Mouse (Mus musculus): ENCODE measurements around the gene Ctns. TPM values are rescaled to one million over a fixed set of nuclear protein-coding genes. Genes with fewer than 3 reads are reported as not detected.

Ctns gene
- 10 to 100 TPM in 2 of 3 experiments, 1 to 10 TPM in 1; 7.4 to 11.4 (median 11.3) TPM for polyA plus RNA-seq (2017; shearing (Covaris generic))

- peak; percentile 88 for ATAC-seq
Observed at GRCm38 (mm10) chr11:73198603-73199229, at the start of gene Ctns. Gene Ctns, minus strand, starts transcription at chr11:73199042.

- no peak for ATAC-seq
Observed at GRCm38 (mm10) chr11:73242777-73243176, 43.9 kb upstream of the Ctns start.

- no peak for ATAC-seq
Observed at GRCm38 (mm10) chr11:73242199-73242598, 43.4 kb upstream of the Ctns start.

GRCm38 (mm10) chr11:73236731-73237130 is 37.9 kb upstream of the Ctns start:
- ATAC-seq, result no peak

- ATAC-seq, result no peak
Observed at GRCm38 (mm10) chr11:73235990-73236701, 37.3 kb upstream of the Ctns start.

- no peak for ATAC-seq
Observed at GRCm38 (mm10) chr11:73233992-73234391, 35.1 kb upstream of the Ctns start, which contains the start of gene Trpv1. Gene Trpv1, plus strand, starts transcription at chr11:73234292.

GRCm38 (mm10) chr11:73232513-73232912 is 33.7 kb upstream of the Ctns start:
- no peak for ATAC-seq

GRCm38 (mm10) chr11:73230081-73230480 is 31.2 kb upstream of the Ctns start:
- ATAC-seq, result no peak

- no peak for ATAC-seq
Observed at GRCm38 (mm10) chr11:73228881-73229280, 30.0 kb upstream of the Ctns start.

- ATAC-seq, result no peak
Observed at GRCm38 (mm10) chr11:73225856-73226255, 27.0 kb upstream of the Ctns start.

- ATAC-seq, result no peak
Observed at GRCm38 (mm10) chr11:73223966-73224365, 25.1 kb upstream of the Ctns start.

- ATAC-seq, result no peak
Observed at GRCm38 (mm10) chr11:73222846-73223245, 24.0 kb upstream of the Ctns start.

GRCm38 (mm10) chr11:73220651-73221050 is 21.8 kb upstream of the Ctns start:
- ATAC-seq, result no peak

- ATAC-seq, result no peak
Observed at GRCm38 (mm10) chr11:73219671-73220070, 20.8 kb upstream of the Ctns start.

GRCm38 (mm10) chr11:73213956-73214355 is 15.1 kb upstream of the Ctns start:
- no peak for ATAC-seq

GRCm38 (mm10) chr11:73207621-73208020 is 8.8 kb upstream of the Ctns start:
- ATAC-seq, result no peak

GRCm38 (mm10) chr11:73205194-73205593 is 6.4 kb upstream of the Ctns start:
- no peak for ATAC-seq

GRCm38 (mm10) chr11:73203895-73204294 is 5.1 kb upstream of the Ctns start:
- ATAC-seq, result no peak

- ATAC-seq, result no peak
Observed at GRCm38 (mm10) chr11:73201597-73201996, 2.8 kb upstream of the Ctns start.

- ATAC-seq, result no peak
Observed at GRCm38 (mm10) chr11:73201021-73201420, 2.2 kb upstream of the Ctns start.

GRCm38 (mm10) chr11:73199879-73200278 is 1.0 kb upstream of the Ctns start:
- peak; percentile 27 for ATAC-seq

- ATAC-seq, result peak; percentile 93
Observed at GRCm38 (mm10) chr11:73199230-73199712, 429 bp upstream of the Ctns start, which contains the start of gene Shpk. Gene Shpk, plus strand, starts transcription at chr11:73199460.

GRCm38 (mm10) chr11:73198190-73198589 is 652 bp downstream of the Ctns start:
- no peak for ATAC-seq

- ATAC-seq, result no peak
Observed at GRCm38 (mm10) chr11:73194444-73194843, 4.4 kb downstream of the Ctns start.

All from inflammation-experienced regulatory T-cells, adult 6 months (primary cell).